Mouse (Mus musculus) adrenal gland, postnatal 14 days (tissue): ENCODE measurements around the gene Foxi2. TPM values are rescaled to one million over a fixed set of nuclear protein-coding genes. Genes with fewer than 3 reads are reported as not detected.

Source experiments
- total RNA-seq: library from RNA; stranded (reverse); gene quantifications from 2 replicates; pipeline ENCODE4 v1.2.3, GENCODE M21; 2021

Gene Foxi2
- total RNA-seq, 1 experiment from 2014 or later: not detected

Other genes starting within 250 kb of the Foxi2 start
- not detected in 2 replicates for gene Nps, start 151.6 kb upstream of the Foxi2 start, total RNA-seq
- not detected in 2 replicates for gene Clrn3, start 118.3 kb downstream of the Foxi2 start, total RNA-seq
- gene Ptpre, start 127.2 kb downstream of the Foxi2 start, total RNA-seq: 4.4 and 8.0 TPM in 2 replicates